Mouse (Mus musculus) testis, adult 2 months (tissue): ENCODE data around the gene Sort1. TPM values are rescaled to one million over a fixed set of nuclear protein-coding genes. Genes with fewer than 3 reads are reported as not detected.
A peak's percentile ranks its signal among the peaks of the same experiment; 100 is the strongest.

ENCODE experiments used
- H3K27ac ChIP-seq: fragments of 200-500 bp; 2 replicates; pipeline ENCODE4 v1.5.1; 2012; ENCODE audit warnings: low read depth, low read length; ENCODE audit not compliant: control insufficient read depth, insufficient read depth
- H3K27me3 ChIP-seq: fragments of 200-500 bp; 2 replicates; pipeline ENCODE4 v1.6.1; 2012; ENCODE audit warnings: mild to moderate bottlenecking, low read length, moderate library complexity; ENCODE audit not compliant: control insufficient read depth, insufficient read depth
- H3K36me3 ChIP-seq: fragments of 200-500 bp; 2 replicates; pipeline ENCODE4 v1.6.1; 2012; ENCODE audit warnings: mild to moderate bottlenecking, low read length; ENCODE audit not compliant: control insufficient read depth, insufficient read depth
- H3K4me1 ChIP-seq: fragments of 200-500 bp; 2 replicates; pipeline ENCODE4 v1.6.1; 2012; ENCODE audit warnings: low read length; ENCODE audit not compliant: control insufficient read depth, insufficient read depth
- H3K4me3 ChIP-seq: fragments of 200-500 bp; 2 replicates; pipeline ENCODE4 v1.5.1; 2012; ENCODE audit warnings: low read depth, mild to moderate bottlenecking, low read length, moderate library complexity, mixed read lengths; ENCODE audit not compliant: control insufficient read depth
- CTCF ChIP-seq: fragments of 200-500 bp; IDR thresholded peaks from 2 replicates; pipeline ENCODE4 v1.5.1; 2012; ENCODE audit warnings: low read depth, mild to moderate bottlenecking, inconsistent platforms, low read length, moderate library complexity; ENCODE audit not compliant: control insufficient read depth, insufficient read depth, insufficient replicate concordance
- POLR2A ChIP-seq: fragments of 200-500 bp; IDR thresholded peaks from 2 replicates; pipeline ENCODE4 v1.6.1; 2012; ENCODE audit warnings: low read depth, mild to moderate bottlenecking, inconsistent platforms, low read length, moderate library complexity; ENCODE audit not compliant: control insufficient read depth
- polyA plus RNA-seq: library from polyadenylated mRNA; depleted of rRNA; stranded (reverse); fragments of >200 nt; gene quantifications from 2 replicates; pipeline ENCODE4 v1.2.3, GENCODE M21; 2012; rRNA removed

The Sort1 gene
- polyA plus RNA-seq, 1 experiment: 51.4 TPM

DNA sequence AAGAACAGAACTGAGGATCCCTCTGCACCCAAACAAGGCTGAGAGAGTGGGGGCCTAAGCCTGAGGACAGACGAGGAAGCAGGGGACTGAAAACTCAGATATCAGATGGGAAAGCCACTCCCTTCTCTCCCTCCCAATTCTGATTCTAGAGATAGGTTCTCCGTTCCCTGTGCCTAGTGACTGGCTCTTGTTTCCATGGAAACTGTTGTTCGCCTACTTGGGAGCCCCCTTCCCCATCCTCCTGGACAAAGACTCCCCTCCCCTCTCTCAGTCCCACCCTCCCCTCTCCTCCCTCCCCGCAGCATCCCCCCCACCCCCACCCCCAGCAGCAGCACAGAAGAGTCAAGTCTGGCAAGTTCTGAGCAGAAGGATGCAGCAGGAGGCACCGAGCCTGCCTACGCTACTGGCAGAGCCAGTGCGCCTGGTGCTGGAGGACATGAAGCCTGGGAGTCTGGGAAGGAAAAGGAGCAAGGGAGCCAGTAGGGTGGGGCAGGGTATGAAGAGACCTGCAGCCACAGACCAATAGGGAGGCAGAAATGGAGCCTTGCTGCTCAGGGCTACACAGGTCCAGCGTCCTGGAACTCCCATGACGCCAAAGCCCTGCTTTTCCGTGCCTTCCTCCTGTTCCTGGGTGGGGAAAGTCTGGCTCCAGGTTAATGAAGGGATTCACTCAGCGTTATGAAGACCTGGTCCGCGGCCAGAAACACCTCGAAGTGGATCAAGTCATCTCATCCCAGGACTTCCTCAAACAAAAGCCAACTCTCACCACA is 121.8 kb downstream of the Sort1 start:
- H3K36me3 ChIP-seq: no peaks in the 10 kb centered on the region
- peaks cover 13% of the 10 kb centered on the region for H3K4me1 ChIP-seq
- no peak overlapping the region for H3K27ac ChIP-seq
- TF ChIP-seq POLR2A (no peak), CTCF (no peak)
- H3K27me3 ChIP-seq: no peaks in the 10 kb centered on the region
- H3K4me3 ChIP-seq: peak overlapping the region; percentile 68

DNA sequence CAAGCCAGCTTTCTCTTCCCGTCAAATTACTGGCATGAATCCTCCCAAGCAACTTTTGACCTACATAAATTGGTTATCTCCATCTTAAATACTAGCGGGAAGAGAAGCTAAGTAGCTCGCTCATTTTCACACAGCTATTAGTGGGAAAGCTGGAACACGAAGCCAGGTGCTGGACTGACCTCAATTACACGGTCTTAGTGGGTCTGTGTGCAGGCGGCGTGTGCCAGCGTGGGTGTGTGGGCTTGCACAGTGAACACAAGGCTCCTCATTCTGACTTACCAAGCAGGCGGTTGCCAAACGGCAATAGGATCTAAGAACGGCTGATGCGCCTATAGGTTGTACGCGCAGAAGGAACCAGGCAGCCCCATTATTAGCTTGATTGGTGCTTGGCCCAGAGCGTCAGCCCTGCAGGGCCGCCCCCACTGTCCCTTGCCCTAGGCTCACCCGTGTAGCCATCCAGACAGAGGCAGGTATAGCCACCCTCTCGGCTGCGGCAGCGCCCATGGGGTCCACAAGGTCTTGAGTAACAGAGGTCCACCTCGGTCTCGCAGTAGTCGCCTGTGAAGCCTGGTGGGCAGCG is 122.5 kb downstream of the Sort1 start:
- Histone ChIP-seq H3K36me3 (no peaks in the 10 kb centered on the region), H3K4me1 (peaks cover 13% of the 10 kb centered on the region), H3K27me3 (no peaks in the 10 kb centered on the region), H3K4me3 (peak overlapping the region; percentile 68), H3K27ac (no peak overlapping the region)
- 0 out of 2 replicates have a peak, but pooled peaks have one; percentile 0 for TF ChIP-seq POLR2A
- TF ChIP-seq CTCF: no peak

DNA sequence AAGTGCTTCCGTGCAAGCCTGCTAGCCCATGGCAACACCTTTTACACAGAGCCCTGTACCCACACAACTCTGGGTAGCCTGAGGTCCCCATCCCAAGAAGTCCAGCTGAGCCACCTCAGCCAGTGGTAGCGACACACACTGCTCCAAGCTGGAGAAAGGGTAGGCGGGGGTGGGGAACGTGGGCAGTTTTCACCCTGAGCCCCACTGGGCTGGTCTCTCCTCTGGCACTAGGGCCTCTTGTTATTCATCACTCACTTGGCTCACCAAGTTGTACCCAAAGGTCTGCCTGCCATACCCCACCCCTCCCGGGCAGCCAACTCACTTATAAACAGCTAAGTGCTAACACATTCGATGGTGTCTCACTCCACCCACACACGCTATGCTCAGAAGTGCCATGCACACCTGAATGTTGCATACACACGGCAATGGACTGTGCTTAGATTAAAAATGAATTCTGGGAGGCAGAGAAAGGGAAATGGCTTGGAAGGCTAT is 124.7 kb downstream of the Sort1 start:
- H3K4me1 ChIP-seq: peaks cover 13% of the 10 kb centered on the region
- no peak overlapping the region for H3K4me3 ChIP-seq
- H3K27me3 ChIP-seq: no peaks in the 10 kb centered on the region
- H3K36me3 ChIP-seq: no peaks in the 10 kb centered on the region
- H3K27ac ChIP-seq: no peak overlapping the region
- no peak for TF ChIP-seq POLR2A
- no peak for TF ChIP-seq CTCF

DNA sequence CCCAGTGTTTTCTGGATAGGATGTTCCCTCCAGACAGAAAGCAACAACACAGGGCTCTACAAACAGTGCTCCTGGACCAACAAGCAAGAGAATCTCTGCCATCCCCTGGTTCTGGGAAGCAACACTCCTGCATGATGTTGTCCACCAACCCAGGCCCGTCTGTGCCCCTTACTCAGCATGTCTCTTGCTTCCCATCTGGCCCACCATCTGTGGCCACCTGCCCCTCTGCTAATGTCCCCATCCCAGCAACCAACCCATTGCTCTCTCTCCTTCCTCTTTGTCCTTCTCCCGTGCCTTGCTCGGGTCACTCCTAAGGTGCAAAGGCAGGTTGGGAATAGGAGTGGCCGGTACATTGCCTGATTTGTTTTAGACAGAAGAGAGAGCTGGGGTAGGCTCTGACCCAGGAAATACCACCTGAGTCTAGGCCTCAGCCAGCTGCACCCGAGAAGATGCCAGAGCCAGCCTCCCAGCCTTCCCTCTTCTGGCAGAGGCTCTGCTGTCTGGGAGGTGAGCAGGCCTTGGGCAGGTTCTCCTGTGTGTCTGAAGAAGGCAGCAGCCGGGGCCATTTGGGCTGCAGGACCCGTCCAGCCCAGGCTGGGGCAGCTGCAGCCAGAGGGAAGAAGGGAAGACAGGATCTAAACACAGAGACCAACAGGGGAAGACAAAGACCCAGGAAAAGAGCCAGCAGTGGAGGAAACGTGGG is 125.9 kb downstream of the Sort1 start:
- H3K27ac ChIP-seq: no peak overlapping the region

DNA sequence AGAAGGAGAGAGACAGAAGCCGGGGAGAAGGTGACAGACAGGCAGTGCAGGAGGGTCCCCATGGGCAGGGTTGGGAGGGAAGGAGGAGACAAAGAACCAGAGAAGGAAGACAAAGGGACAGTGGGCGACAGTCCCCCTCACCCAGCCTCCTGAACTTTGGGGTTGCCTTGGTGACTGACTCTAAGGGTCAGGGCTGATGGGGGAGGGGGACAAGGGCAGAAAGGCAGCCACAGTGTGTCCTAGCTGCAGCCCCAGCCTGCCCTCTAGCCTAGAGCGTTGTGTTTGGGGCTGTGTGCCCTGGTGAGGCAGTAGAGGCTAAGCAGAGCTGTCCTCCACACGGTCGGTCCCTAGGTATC is 126.5 kb downstream of the Sort1 start:
- Histone ChIP-seq H3K36me3 (no peaks in the 10 kb centered on the region), H3K27ac (no peak overlapping the region)

More for the DNA sequence above, 125.9 kb downstream of the Sort1 start:
- H3K27me3 ChIP-seq: no peaks in the 10 kb centered on the region
- H3K4me1 ChIP-seq: peaks cover 20% of the 10 kb centered on the region
- H3K36me3 ChIP-seq: no peaks in the 10 kb centered on the region
- TF ChIP-seq CTCF: no peak
- no peak for TF ChIP-seq POLR2A
- no peak overlapping the region for H3K4me3 ChIP-seq

More for the DNA sequence above, 126.5 kb downstream of the Sort1 start:
- TF ChIP-seq CTCF: no peak
- no peak for TF ChIP-seq POLR2A
- Histone ChIP-seq H3K27me3 (no peaks in the 10 kb centered on the region), H3K4me1 (peaks cover 23% of the 10 kb centered on the region), H3K4me3 (no peak overlapping the region)

Other genes with a start within 250 kb of the Sort1 start
- 18.9 and 20.7 TPM in 2 replicates for gene Gstm4, start 239.2 kb upstream of the Sort1 start, polyA plus RNA-seq
- 15.0 and 16.6 TPM in 2 replicates for gene Ampd2, start 197.4 kb upstream of the Sort1 start, polyA plus RNA-seq
- gene Gnat2, start 191.3 kb upstream of the Sort1 start, polyA plus RNA-seq: 0.40 and 0.71 TPM in 2 replicates
- gene Gnai3, start 137.9 kb upstream of the Sort1 start, polyA plus RNA-seq: 11.9 and 15.8 TPM in 2 replicates
- 1.4 and 1.5 TPM in 2 replicates for gene Gpr61, start 129.2 kb upstream of the Sort1 start, polyA plus RNA-seq
- 1.1 and 2.2 TPM in 2 replicates for gene Amigo1, start 97.7 kb upstream of the Sort1 start, polyA plus RNA-seq
- gene Cyb561d1, start 82.9 kb upstream of the Sort1 start, polyA plus RNA-seq: 1.7 and 2.2 TPM in 2 replicates
- 9.2 and 11.0 TPM in 2 replicates for gene Atxn7l2, start 73.1 kb upstream of the Sort1 start, polyA plus RNA-seq
- 0.59 and 0.88 TPM in 2 replicates for gene Sypl2, start 57.4 kb upstream of the Sort1 start, polyA plus RNA-seq
- gene Psma5, start 27.2 kb upstream of the Sort1 start, polyA plus RNA-seq: 31.5 and 38.2 TPM in 2 replicates
- 0.12 and 0.20 TPM in 2 replicates for gene Mybphl, start 80.8 kb downstream of the Sort1 start, polyA plus RNA-seq
- 0.54 and 1.1 TPM in 2 replicates for gene Psrc1, start 99.8 kb downstream of the Sort1 start, polyA plus RNA-seq
- gene Celsr2, start 131.5 kb downstream of the Sort1 start, polyA plus RNA-seq: 17.0 and 17.7 TPM in 2 replicates
- 13.0 and 14.4 TPM in 2 replicates for gene Sars, start 161.1 kb downstream of the Sort1 start, polyA plus RNA-seq